In genomic region chr5:52546950-52547349, GRCm38 (mm10) we compare ENCODE assay signal across 8 mouse cellular contexts. TPM values are rescaled to one million over a fixed set of nuclear protein-coding genes. Genes with fewer than 3 reads are reported as not detected.
A peak's percentile ranks its signal among the peaks of the same experiment; 100 is the strongest.
DNase-seq lines count a peak whose midpoint lies in the region; TF ChIP-seq lines count a peak whose summit lies in the region.

No protein-coding gene starts in this region.

- intact Hi-C loops in left cerebral cortex, adult 2 months (cut with DNase I): no loop called here
- intact Hi-C loops in left cerebral cortex, postnatal 25 days (cut with DNase I): no loop called here

- peak; percentile 19 for DNase-seq in adrenal gland, postnatal 14 days
- DNase-seq in adrenal gland, postnatal 36 days: no peak
- no peak for DNase-seq in left cerebral cortex, adult 2 months (ENCODE audit: extremely low spot score in 1 of 2, low spot score in 2 of 2)
- no peak for DNase-seq in left cerebral cortex, postnatal 25 days (ENCODE audit: low spot score in 2 of 2)
- peak; percentile 3 for DNase-seq in c-Kit-positive CD71-positive TER-119-negative erythroid progenitor cells, embryonic 14.5 days (ENCODE audit: low read depth)
- peak; percentile 27 to 76 for DNase-seq in spleen, postnatal 4 days (ENCODE audit: low spot score in 2 of 2)
- no peak for DNase-seq in right cerebral cortex, adult 18-20 months
- no peak for DNase-seq in MN1 (ENCODE audit: low spot score)

- peak; percentile 73 for TF ChIP-seq CTCF in left cerebral cortex, adult 2 months (IDR thresholded peaks at IDR 0.05)

- H3K27ac ChIP-seq in left cerebral cortex, adult 2 months: no peak overlapping the region

- H3K4me3 ChIP-seq in left cerebral cortex, adult 2 months: no peak overlapping the region

RNA-seq across cellular contexts. Expression of gene Lgi2, which starts 19.3 kb away (rescaled TPM):
- total RNA-seq in adrenal gland, postnatal 14 days (2021): 1.1 and 1.3 TPM in 2 replicates
- 1 to 10 TPM; 1.1 to 2.4 TPM for total RNA-seq in adrenal gland, postnatal 36 days (2021)
- 10 to 100 TPM; 47.0 to 51.3 TPM for total RNA-seq in left cerebral cortex, adult 2 months (2021)
- 10 to 100 TPM; 44.6 to 57.0 TPM for total RNA-seq in left cerebral cortex, postnatal 25 days (2021)

Comparison
In these comparisons a context has a peak if more than half of its experiments do, and no peak if none do; other contexts are left out.
1. DNase-seq: peak in adrenal gland, postnatal 14 days (single experiment), c-Kit-positive CD71-positive TER-119-negative erythroid progenitor cells, embryonic 14.5 days (single experiment) and spleen, postnatal 4 days (2 of 2); none in adrenal gland, postnatal 36 days (0 of 2), left cerebral cortex, adult 2 months (0 of 2), left cerebral cortex, postnatal 25 days (0 of 2), right cerebral cortex, adult 18-20 months (single experiment) and MN1 (single experiment).
2. RNA of gene Lgi2, which starts 19.3 kb away (total RNA-seq): 44.6 to 57.0 TPM in left cerebral cortex, postnatal 25 days and 47.0 to 51.3 TPM in left cerebral cortex, adult 2 months; 1.1 to 2.4 TPM in adrenal gland, postnatal 36 days and 1.1 to 1.3 TPM in adrenal gland, postnatal 14 days; every median in the first group is over 10 times any median in the second.